Mouse (Mus musculus): ENCODE data around the gene Mpo.

Mpo gene
- long read RNA-seq, experiment 1 = 0 reads
- long read RNA-seq, experiment 2 = 0 reads

- intact Hi-C loops (cut with DNase I) = no loop called here
These were observed at the start of gene Mpo for GRCm38 (mm10) chr11:87793460-87793859. TSS of gene Mpo (plus strand) at chr11:87793581.

- intact Hi-C loops (cut with DNase I) = no loop called here
These were observed 49.7 kb upstream of the Mpo start for GRCm38 (mm10) chr11:87743691-87744090.

GRCm38 (mm10) chr11:87744964-87745363 is 48.4 kb upstream of the Mpo start:
- intact Hi-C loops (cut with DNase I) = no loop called here

- intact Hi-C loops (cut with DNase I) = no loop called here
These were observed 47.5 kb upstream of the Mpo start for GRCm38 (mm10) chr11:87745632-87746555.

GRCm38 (mm10) chr11:87747312-87747711 is 46.1 kb upstream of the Mpo start:
- intact Hi-C loops (cut with DNase I) = no loop called here

- intact Hi-C loops (cut with DNase I) = no loop called here
These were observed 45.7 kb upstream of the Mpo start for GRCm38 (mm10) chr11:87747716-87748115.

GRCm38 (mm10) chr11:87748132-87749119 is 45.0 kb upstream of the Mpo start:
- intact Hi-C loops (cut with DNase I) = no loop called here

- intact Hi-C loops (cut with DNase I) = no loop called here
These were observed 44.0 kb upstream of the Mpo start for GRCm38 (mm10) chr11:87749192-87750042.

GRCm38 (mm10) chr11:87750043-87750421 is 43.3 kb upstream of the Mpo start:
- intact Hi-C loops (cut with DNase I) = no loop called here

GRCm38 (mm10) chr11:87750521-87750920 is 42.9 kb upstream of the Mpo start:
- intact Hi-C loops (cut with DNase I) = no loop called here

- intact Hi-C loops (cut with DNase I) = no loop called here
These were observed 42.4 kb upstream of the Mpo start for GRCm38 (mm10) chr11:87751031-87751430.

- intact Hi-C loops (cut with DNase I) = no loop called here
These were observed 41.9 kb upstream of the Mpo start for GRCm38 (mm10) chr11:87751491-87751966.

GRCm38 (mm10) chr11:87752307-87752706 is 41.1 kb upstream of the Mpo start:
- intact Hi-C loops (cut with DNase I) = no loop called here

- intact Hi-C loops (cut with DNase I) = no loop called here
These were observed 40.1 kb upstream of the Mpo start for GRCm38 (mm10) chr11:87753255-87753654.

- intact Hi-C loops (cut with DNase I) = no loop called here
These were observed 39.4 kb upstream of the Mpo start for GRCm38 (mm10) chr11:87753891-87754501.

GRCm38 (mm10) chr11:87754603-87755002 is 38.8 kb upstream of the Mpo start:
- intact Hi-C loops (cut with DNase I) = no loop called here

GRCm38 (mm10) chr11:87755360-87756017 is 37.9 kb upstream of the Mpo start:
- intact Hi-C loops (cut with DNase I) = no loop called here

GRCm38 (mm10) chr11:87756251-87756820 is 37.0 kb upstream of the Mpo start:
- intact Hi-C loops (cut with DNase I) = no loop called here
